Mouse (Mus musculus) forebrain, embryonic 15.5 days (tissue): ENCODE results near the gene Dazl. TPM values are rescaled to one million over a fixed set of nuclear protein-coding genes. Genes with fewer than 3 reads are reported as not detected.

Source experiments
- polyA plus RNA-seq: library from polyadenylated mRNA; unstranded; fragments of >200 nt; fragmentation: Nextera tagmentation; extraction: Ambion mirVana; gene quantifications from 2 replicates; pipeline ENCODE4 v1.2.1, GENCODE M21; 2015

Dazl gene
- polyA plus RNA-seq, 1 experiment from 2014 or later: 0.84 TPM

Other genes with a start within 250 kb of the Dazl start
- gene Rftn1, start 103.0 kb downstream of the Dazl start, polyA plus RNA-seq: 21.9 and 23.6 TPM in 2 replicates
- gene Plcl2, start 215.8 kb upstream of the Dazl start, polyA plus RNA-seq: 10.2 and 11.6 TPM in 2 replicates